Mouse (Mus musculus) stomach, embryonic 15.5 days (tissue): ENCODE results near the gene 4930579F01Rik. TPM values are rescaled to one million over a fixed set of nuclear protein-coding genes. Genes with fewer than 3 reads are reported as not detected.

Source experiments
- ATAC-seq: fragments of 200-750 bp; cut with Nextera tagmentation; 2 replicates; pipeline ENCODE4 v1.8.0; 2017; ENCODE audit warnings: low read depth, moderate number of reproducible peaks, moderate TSS enrichment; ENCODE audit not compliant: insufficient read depth, low FRiP score
- H3K27ac ChIP-seq: fragments of 300-500 bp; sonication (generic); 2 replicates; pipeline ENCODE4 v1.5.1; 2015; ENCODE audit warnings: mild to moderate bottlenecking, inconsistent platforms
- H3K27me3 ChIP-seq: fragments of 300-500 bp; sonication (generic); replicated peaks from 2 replicates; pipeline ENCODE4 v1.6.1; 2015; ENCODE audit warnings: inconsistent platforms
- H3K36me3 ChIP-seq: fragments of 300-500 bp; sonication (generic); 2 replicates; pipeline ENCODE4 v1.6.1; 2015; ENCODE audit warnings: inconsistent platforms
- H3K4me1 ChIP-seq: fragments of 300-500 bp; sonication (generic); 2 replicates; pipeline ENCODE4 v1.6.1; 2015; ENCODE audit warnings: inconsistent platforms
- H3K4me2 ChIP-seq: fragments of 300-500 bp; sonication (generic); 2 replicates; pipeline ENCODE4 v1.6.1; 2015; ENCODE audit warnings: mild to moderate bottlenecking, inconsistent platforms
- H3K4me3 ChIP-seq: fragments of 300-500 bp; sonication (generic); replicated peaks from 2 replicates; pipeline ENCODE4 v1.5.1; 2015; ENCODE audit warnings: inconsistent platforms
- H3K9ac ChIP-seq: fragments of 300-500 bp; sonication (generic); 2 replicates; pipeline ENCODE4 v1.6.1; 2015; ENCODE audit warnings: inconsistent platforms
- H3K9me3 ChIP-seq: fragments of 300-500 bp; sonication (generic); 2 replicates; pipeline ENCODE4 v1.6.1; 2016; ENCODE audit warnings: inconsistent platforms
- WGBS: fragments of 180-500 bp; shearing (Covaris S2); methylation state at CpG from one replicate; pipeline ENCODE4 v1.1.7; 2015; 5-methylcytosine and 5-hydroxymethylcytosine counted together
- polyA plus RNA-seq: library from polyadenylated mRNA; unstranded; fragments of >200 nt; fragmentation: Nextera tagmentation; extraction: Ambion mirVana; gene quantifications from 2 replicates; pipeline ENCODE4 v1.2.1, GENCODE M21; 2015

4930579F01Rik gene
- polyA plus RNA-seq = 0.21 and 0.26 TPM in 2 replicates

DNA sequence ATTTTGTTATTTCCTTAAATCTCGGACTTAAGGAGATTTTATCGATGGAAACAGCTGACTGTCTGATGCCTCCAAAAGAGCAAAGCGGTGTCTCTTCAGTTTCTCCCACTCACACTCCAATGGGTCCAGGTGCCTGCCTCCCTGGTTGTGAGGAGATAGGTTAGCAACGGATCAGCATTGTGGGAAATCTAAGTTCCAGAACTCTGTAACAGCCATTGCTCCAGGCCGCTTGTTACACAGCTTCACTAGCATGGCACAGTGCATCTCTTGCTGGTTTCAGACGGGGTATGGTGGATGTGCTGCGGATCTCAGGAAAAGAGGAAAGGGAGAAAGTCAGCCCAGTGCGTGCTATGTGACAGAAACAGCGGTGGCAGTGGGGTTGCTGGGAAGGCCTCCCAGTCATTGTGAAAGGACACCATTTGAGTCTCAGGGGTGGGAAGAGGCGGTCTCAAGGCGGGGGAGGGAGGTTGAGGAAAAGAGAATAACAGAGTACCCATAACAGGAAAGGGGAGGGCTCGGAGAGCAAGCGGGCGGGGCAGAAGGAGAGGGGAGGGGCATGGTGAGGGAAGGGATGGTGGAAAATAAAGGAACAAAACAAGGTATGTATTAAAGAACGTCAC is at the start of gene 4930579F01Rik:
4930579F01Rik (minus strand) TSS at position 143 of the 620 bp plus-strand sequence.
- Histone ChIP-seq H3K36me3 (no peaks in the 10 kb centered on the region), H3K4me1 (no peaks in the 10 kb centered on the region), H3K27me3 (no peaks in the 10 kb centered on the region), H3K4me2 (no peak within 1 kb of the TSS), H3K9me3 (no peaks in the 10 kb centered on the region), H3K27ac (no peak within 1 kb of the TSS), H3K9ac (no peak within 1 kb of the TSS), H3K4me3 (no peak within 1 kb of the TSS)
- WGBS = 78% methylated on average over 15 of the region's 15 CpGs
- ATAC-seq = no peak

DNA sequence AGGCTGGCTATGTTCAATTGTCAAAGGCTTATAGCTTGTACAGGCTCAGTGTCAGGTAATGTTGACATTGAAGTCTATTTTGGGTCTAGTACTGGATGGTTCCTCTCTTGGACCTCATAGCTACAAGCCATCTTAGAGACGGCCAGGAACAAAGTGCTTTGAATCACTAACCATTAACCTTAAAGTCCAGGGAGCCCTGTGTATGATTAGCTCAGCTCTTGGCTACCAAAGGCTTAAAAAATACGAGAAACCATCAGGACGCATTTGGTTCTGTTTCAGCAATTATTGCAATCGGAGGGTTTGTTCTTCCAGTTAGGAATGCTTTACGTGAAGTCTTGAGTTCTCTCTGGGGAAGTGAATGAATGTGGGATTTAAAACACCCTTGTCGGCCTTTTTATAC is 49.3 kb upstream of the 4930579F01Rik start:
- H3K36me3 ChIP-seq = no peaks in the 10 kb centered on the region
- no peak overlapping the region for H3K4me3 ChIP-seq
- WGBS = 84% methylated on average over 6 of the region's 6 CpGs
- no peak overlapping the region for H3K27ac ChIP-seq
- H3K27me3 ChIP-seq = no peaks in the 10 kb centered on the region
- H3K4me1 ChIP-seq = no peaks in the 10 kb centered on the region
- H3K4me2 ChIP-seq = no peak overlapping the region
- H3K9ac ChIP-seq = no peak overlapping the region
- ATAC-seq = no peak
- H3K9me3 ChIP-seq = no peaks in the 10 kb centered on the region

DNA sequence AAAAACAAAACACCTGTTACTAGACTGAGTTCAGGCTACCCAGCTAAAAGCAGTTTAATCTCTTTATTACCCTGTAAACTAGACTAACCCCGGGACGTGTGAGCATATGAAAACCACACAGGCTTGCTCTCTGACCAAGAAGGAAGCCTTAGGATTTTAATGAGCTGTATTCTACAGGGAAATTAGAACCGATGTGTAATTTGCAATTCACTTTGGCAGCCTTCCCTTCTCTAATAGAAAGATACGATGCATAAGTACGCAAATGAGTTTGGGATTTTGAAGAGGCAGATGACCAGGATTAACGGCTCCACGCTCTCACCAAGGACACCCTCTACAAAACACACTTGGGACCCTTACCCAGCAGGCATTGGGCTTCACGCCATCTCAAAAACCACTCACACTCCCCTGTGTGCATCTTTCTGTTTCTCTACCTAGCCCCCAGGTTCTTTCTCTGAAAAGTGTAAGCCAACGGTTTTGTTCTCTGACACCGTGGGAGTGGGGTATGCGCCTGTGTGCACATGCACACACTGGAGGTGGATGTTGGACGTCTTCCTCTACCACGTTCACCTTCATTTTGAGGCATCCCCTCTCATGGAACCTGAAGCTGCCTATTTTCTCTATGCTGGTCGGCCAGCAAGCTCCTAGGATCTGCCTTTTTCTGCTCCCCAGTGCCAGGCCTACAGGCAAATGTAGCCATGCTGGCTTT is 48.5 kb upstream of the 4930579F01Rik start:
- H3K36me3 ChIP-seq = no peaks in the 10 kb centered on the region
- H3K4me2 ChIP-seq = no peak overlapping the region
- no peak overlapping the region for H3K27ac ChIP-seq
- no peaks in the 10 kb centered on the region for H3K27me3 ChIP-seq
- WGBS = 83% methylated on average over 14 of the region's 14 CpGs
- H3K9ac ChIP-seq = no peak overlapping the region
- ATAC-seq = no peak
- H3K9me3 ChIP-seq = no peaks in the 10 kb centered on the region
- no peak overlapping the region for H3K4me3 ChIP-seq
- H3K4me1 ChIP-seq = no peaks in the 10 kb centered on the region

DNA sequence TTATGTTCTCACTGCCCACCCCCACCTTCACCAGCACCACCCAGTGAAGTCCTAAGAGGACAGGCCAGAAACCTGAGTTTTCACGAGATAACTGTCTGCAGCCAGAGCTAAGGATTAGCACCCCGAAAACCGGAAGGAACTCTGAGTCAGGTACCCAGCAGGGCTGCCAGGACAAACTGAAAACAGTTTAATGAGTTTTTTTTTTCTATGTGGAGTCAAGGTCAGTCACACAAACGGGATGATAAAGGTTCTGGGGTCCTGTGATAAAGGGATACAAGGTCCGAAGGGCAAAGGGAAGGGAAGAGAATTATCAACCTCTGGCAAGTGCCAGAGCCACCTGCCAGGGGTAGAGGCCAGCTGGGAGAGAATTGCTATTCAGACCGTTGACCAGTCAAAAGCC is 47.7 kb upstream of the 4930579F01Rik start:
- no peak overlapping the region for H3K4me3 ChIP-seq
- H3K27ac ChIP-seq = no peak overlapping the region
- H3K9me3 ChIP-seq = no peaks in the 10 kb centered on the region
- H3K9ac ChIP-seq = no peak overlapping the region
- no peak overlapping the region for H3K4me2 ChIP-seq
- 45% methylated on average over 6 of the region's 6 CpGs for whole genome bisulfite sequencing
- no peaks in the 10 kb centered on the region for H3K4me1 ChIP-seq
- H3K27me3 ChIP-seq = no peaks in the 10 kb centered on the region
- ATAC-seq = no peak
- no peaks in the 10 kb centered on the region for H3K36me3 ChIP-seq

DNA sequence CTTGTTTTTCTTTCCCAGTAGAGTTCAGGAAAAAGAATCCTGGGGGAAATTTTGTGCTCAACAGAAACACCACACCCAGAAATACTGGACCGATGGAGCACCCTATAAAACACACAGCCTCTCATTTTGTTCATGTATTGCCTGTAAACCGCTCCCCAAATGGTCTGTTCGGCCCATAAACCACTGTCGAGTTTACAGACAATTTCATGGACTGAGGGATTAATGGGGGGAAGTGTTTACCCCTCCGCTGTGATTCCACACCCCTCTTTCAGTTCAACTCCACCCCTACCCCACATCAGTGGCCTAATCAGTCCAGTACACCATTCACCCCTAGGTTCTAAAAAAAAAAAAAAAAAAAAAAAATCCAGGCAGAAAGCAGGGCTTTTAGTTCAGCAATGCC is 47.3 kb upstream of the 4930579F01Rik start:
- no peaks in the 10 kb centered on the region for H3K4me1 ChIP-seq
- H3K36me3 ChIP-seq = no peaks in the 10 kb centered on the region
- H3K27ac ChIP-seq = no peak overlapping the region
- no peaks in the 10 kb centered on the region for H3K9me3 ChIP-seq
- no peak for ATAC-seq
- H3K4me3 ChIP-seq = no peak overlapping the region
- H3K27me3 ChIP-seq = no peaks in the 10 kb centered on the region
- no peak overlapping the region for H3K4me2 ChIP-seq
- 71% methylated on average over 5 of the region's 5 CpGs for WGBS
- no peak overlapping the region for H3K9ac ChIP-seq

DNA sequence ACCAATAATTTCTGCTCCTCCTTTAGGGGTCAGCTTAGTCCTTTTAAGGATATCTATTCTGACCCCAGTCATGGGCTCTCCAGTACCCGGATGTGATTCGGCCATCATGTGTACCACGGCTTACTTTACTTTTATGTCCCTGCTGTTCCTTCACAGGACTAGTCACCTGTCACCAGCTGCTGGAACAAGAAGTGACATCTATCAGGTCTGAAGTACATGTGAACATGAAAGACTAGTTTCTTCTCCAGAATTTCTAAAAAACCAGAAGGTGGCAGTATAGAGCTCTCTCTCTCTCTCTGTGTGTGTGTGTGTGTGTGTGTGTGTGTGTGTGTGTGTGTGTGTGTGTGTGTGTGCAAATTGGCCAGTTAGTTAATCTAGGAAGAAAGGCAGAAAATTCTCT is 46.8 kb upstream of the 4930579F01Rik start:
- H3K27ac ChIP-seq = no peak overlapping the region
- WGBS = 86% methylated on average over 3 of the region's 3 CpGs
- no peak overlapping the region for H3K4me3 ChIP-seq
- no peak overlapping the region for H3K4me2 ChIP-seq
- H3K9me3 ChIP-seq = no peaks in the 10 kb centered on the region
- ATAC-seq = no peak
- no peaks in the 10 kb centered on the region for H3K27me3 ChIP-seq
- H3K9ac ChIP-seq = no peak overlapping the region
- no peaks in the 10 kb centered on the region for H3K36me3 ChIP-seq
- no peaks in the 10 kb centered on the region for H3K4me1 ChIP-seq

DNA sequence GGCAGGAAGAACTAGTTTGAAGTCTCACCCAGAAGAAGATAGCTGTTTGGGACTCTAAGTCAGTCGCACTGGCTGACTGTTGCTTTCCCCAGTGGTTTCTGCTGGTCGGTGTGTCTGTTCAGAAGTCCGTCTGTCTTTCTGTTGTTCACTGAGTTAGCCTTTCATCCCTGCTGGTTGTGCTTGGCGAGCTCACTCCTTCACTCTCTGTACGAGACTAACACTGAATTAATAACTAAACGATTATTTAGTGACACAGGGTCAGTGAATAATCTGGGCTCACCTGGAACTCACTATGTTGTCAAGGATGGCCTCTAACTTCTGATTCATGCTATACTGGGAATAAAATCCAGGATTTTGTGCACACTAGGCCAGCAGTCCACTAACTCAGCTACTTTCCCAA is 45.8 kb upstream of the 4930579F01Rik start:
- no peaks in the 10 kb centered on the region for H3K9me3 ChIP-seq
- no peak for ATAC-seq
- WGBS = 88% methylated on average over 6 of the region's 6 CpGs
- no peak overlapping the region for H3K9ac ChIP-seq
- no peaks in the 10 kb centered on the region for H3K4me1 ChIP-seq
- H3K36me3 ChIP-seq = no peaks in the 10 kb centered on the region
- H3K27ac ChIP-seq = no peak overlapping the region
- no peaks in the 10 kb centered on the region for H3K27me3 ChIP-seq
- H3K4me3 ChIP-seq = no peak overlapping the region
- no peak overlapping the region for H3K4me2 ChIP-seq

DNA sequence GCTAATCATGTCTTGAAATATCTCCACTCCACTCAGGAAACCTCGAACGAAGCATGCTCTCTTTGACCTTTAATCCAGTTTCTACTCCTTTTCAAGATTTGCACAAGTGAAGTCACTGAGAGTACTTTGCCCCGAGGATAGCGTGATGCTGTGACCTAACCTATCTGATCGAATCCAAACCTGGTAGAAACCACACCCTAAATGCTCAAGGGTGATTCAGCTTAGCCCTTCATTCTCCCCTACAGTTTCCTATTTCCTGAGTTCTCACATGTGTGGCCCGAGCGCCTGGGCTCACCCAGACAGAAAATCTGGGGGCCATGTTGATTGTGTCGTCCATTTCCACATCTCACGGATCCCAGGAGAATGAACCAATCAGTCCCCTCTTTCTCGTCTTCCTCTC is 44.4 kb upstream of the 4930579F01Rik start:
- WGBS = 78% methylated on average over 10 of the region's 10 CpGs
- no peak for ATAC-seq
- Histone ChIP-seq H3K4me3 (no peak overlapping the region), H3K4me1 (no peaks in the 10 kb centered on the region), H3K27ac (no peak overlapping the region), H3K9ac (no peak overlapping the region), H3K27me3 (no peaks in the 10 kb centered on the region), H3K36me3 (no peaks in the 10 kb centered on the region), H3K4me2 (no peak overlapping the region), H3K9me3 (no peaks in the 10 kb centered on the region)

DNA sequence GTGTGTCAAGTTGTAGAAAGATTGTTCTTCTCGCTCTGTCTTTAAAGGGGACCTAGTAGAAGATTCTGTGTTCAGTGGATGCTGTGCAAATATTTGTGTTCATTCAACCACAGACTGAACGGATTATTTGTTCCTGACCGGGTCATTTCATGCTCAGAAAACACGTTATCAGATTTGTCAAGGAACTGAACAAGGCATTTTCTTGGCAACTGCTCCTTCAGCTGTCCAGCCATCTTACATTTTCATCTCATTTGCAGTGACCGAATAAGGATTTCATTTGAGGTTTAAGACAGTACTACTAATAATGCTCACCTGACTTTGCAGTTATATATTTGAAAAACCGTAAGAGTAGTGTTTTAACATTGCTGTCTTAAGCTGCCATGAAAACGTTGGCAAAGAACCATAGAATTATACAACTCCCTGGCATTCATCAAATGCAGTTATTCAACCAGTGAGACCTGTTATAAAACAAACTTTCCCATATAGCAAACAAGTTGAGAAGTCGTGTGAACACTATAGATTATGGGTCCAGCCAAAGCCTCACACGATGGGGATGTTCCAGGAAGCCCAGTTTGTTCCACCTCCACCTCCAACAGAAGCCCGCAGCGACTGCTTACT is 43.0 kb upstream of the 4930579F01Rik start:
- H3K27ac ChIP-seq = no peak overlapping the region
- no peak overlapping the region for H3K9ac ChIP-seq
- no peaks in the 10 kb centered on the region for H3K36me3 ChIP-seq
- H3K4me3 ChIP-seq = no peak overlapping the region
- no peaks in the 10 kb centered on the region for H3K9me3 ChIP-seq
- ATAC-seq = no peak
- no peak overlapping the region for H3K4me2 ChIP-seq
- no peaks in the 10 kb centered on the region for H3K27me3 ChIP-seq
- no peaks in the 10 kb centered on the region for H3K4me1 ChIP-seq
- WGBS = 55% methylated on average over 11 of the region's 11 CpGs

DNA sequence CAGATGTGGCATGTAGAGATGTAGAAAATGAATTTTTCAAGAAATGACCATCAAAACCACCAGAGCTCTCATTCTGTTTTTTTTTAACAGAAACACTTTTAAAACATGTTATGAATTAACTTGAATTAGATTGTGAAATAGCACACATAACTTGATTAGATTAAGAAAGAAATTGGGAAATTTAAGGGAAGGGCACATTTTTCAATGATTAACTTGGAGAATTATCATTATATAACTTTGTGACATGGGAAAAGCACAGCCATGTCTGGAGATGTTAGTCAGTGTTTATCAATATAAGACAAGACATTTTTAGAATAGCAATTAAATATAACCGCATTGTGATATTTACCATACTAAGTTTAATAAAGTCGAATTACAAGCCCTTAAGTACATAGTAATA is 37.9 kb upstream of the 4930579F01Rik start:
- Histone ChIP-seq H3K27ac (no peak overlapping the region), H3K4me3 (no peak overlapping the region), H3K27me3 (no peaks in the 10 kb centered on the region), H3K4me2 (no peak overlapping the region), H3K36me3 (no peaks in the 10 kb centered on the region), H3K9ac (no peak overlapping the region), H3K4me1 (no peaks in the 10 kb centered on the region), H3K9me3 (no peaks in the 10 kb centered on the region)
- ATAC-seq = no peak
- WGBS = 78% methylated on average over 2 of the region's 2 CpGs

DNA sequence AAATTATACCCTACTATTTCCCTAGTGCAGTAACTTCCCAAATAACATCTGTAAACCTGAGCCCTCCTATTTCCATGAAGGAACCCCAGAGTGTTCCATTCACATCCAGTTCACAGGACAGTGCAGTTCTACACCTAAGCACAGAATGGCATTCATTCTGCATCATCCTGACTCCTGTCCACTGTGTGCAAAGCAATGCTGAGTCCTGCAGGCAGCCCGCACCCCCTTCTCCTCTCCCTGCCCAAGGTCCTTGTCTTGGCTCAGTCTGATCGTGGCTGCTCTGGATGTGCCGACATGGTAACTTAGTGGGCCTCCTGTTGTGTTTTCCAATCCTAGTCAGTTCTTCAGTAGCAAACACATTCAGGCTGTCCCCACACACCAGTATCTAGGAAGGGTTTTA is 36.6 kb upstream of the 4930579F01Rik start:
- no peak overlapping the region for H3K27ac ChIP-seq
- no peaks in the 10 kb centered on the region for H3K4me1 ChIP-seq
- no peak overlapping the region for H3K9ac ChIP-seq
- H3K36me3 ChIP-seq = no peaks in the 10 kb centered on the region
- ATAC-seq = no peak
- H3K4me2 ChIP-seq = no peak overlapping the region
- no peaks in the 10 kb centered on the region for H3K9me3 ChIP-seq
- 91% methylated on average over 3 of the region's 3 CpGs for WGBS
- no peak overlapping the region for H3K4me3 ChIP-seq
- H3K27me3 ChIP-seq = no peaks in the 10 kb centered on the region

DNA sequence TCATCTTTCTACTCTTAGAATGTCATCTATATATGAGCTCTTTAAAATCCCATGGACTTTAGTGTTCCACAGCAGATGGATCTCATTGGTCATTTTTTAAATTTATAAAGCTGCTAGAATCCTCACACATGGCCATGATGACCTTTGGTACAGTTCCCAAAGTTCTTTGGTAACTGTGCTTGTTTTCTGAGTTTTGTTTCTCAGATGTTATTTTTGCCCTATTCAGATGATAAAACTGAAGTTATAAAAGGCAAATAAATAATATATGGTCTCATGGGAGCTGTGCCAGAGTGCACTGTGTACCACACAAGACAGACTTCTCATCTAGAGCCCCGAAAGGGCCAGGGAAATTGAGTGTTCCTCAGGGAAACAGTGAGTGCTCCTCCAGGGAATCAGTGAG is 35.8 kb upstream of the 4930579F01Rik start:
- no peak for ATAC-seq
- no peak overlapping the region for H3K9ac ChIP-seq
- no peaks in the 10 kb centered on the region for H3K27me3 ChIP-seq
- H3K4me2 ChIP-seq = no peak overlapping the region
- H3K9me3 ChIP-seq = no peaks in the 10 kb centered on the region
- no peak overlapping the region for H3K27ac ChIP-seq
- H3K4me1 ChIP-seq = no peaks in the 10 kb centered on the region
- no peaks in the 10 kb centered on the region for H3K36me3 ChIP-seq
- 85% methylated on average over 1 of the region's 1 CpGs for WGBS
- H3K4me3 ChIP-seq = no peak overlapping the region
